Mouse (Mus musculus) C2C12 (cell line): ENCODE data around the gene Rbm42.

Source experiments
- CTCF ChIP-seq: IDR thresholded peaks from one replicate; pipeline ENCODE4 v1.5.1; 2011; ENCODE audit not compliant: control insufficient read depth, insufficient read depth, insufficient read length
- FOSL1 ChIP-seq: IDR thresholded peaks from one replicate; pipeline ENCODE4 v1.8.0; 2011; ENCODE audit warnings: mild to moderate bottlenecking, low read length; ENCODE audit not compliant: poor library complexity, insufficient read depth, severe bottlenecking
- MYOD1 ChIP-seq: IDR thresholded peaks from one replicate; pipeline ENCODE4 v1.6.1; 2011; ENCODE audit warnings: low read depth; ENCODE audit not compliant: control insufficient read depth, insufficient read length
- MYOG ChIP-seq: IDR thresholded peaks from one replicate; pipeline ENCODE4 v1.6.1; 2011; ENCODE audit not compliant: control insufficient read depth, insufficient read length; ENCODE audit errors: extremely low read depth

- TF ChIP-seq CTCF, result no peak
- TF ChIP-seq FOSL1, result no peak
- TF ChIP-seq MYOD1, result no peak
- no peak for TF ChIP-seq MYOG
These were observed 31.8 kb upstream of the Rbm42 start for GRCm38 (mm10) chr7:30681897-30682296.
